Mouse (Mus musculus) Patski (cell line): ENCODE results near the gene Akap13. TPM values are rescaled to one million over a fixed set of nuclear protein-coding genes. Genes with fewer than 3 reads are reported as not detected.
A peak's percentile ranks its signal among the peaks of the same experiment; 100 is the strongest.

ENCODE experiments used
- ATAC-seq: fragments of 100-300 bp; one replicate; pipeline ENCODE4 v1.8.0; 2021
- CTCF ChIA-PET: fragments of 350-600 bp; sonication (Branson Sonifier 250); formaldehyde crosslinking; loops from one replicate; lab custom pipeline; 2022; ENCODE audit warnings: inconsistent platforms; lab: Charles Lee
- POLR2A ChIA-PET: fragments of 350-600 bp; sonication (Branson Sonifier 250); formaldehyde crosslinking; loops from one replicate; lab custom pipeline; 2022; ENCODE audit warnings: antibody characterized with exemption, inconsistent platforms; lab: Charles Lee
- DNase-seq: peaks from one replicate; pipeline ENCODE4 v3.0.0-alpha.2; 2011; ENCODE audit warnings: low read depth, low spot score
- H3K27me3 ChIP-seq: fragments of 371-371 bp; one replicate; pipeline ENCODE4 v1.5.1; 2021
- CTCF ChIP-seq: fragments of 100-300 bp; IDR thresholded peaks from one replicate; pipeline ENCODE4 v1.5.1; 2021
- in situ Hi-C: fragments of 300-500 bp; cut with MboI; formaldehyde crosslinking; loops from 3 replicates; pipeline ENCODE4 v1.11.1; 2018; ENCODE audit warnings: low pct_unique_long_range_greater_than_20kb, mixed read lengths
- polyA plus RNA-seq: library from polyadenylated mRNA; unstranded; gene quantifications from one replicate; pipeline ENCODE4 v1.2.3, GENCODE M21; 2021

Gene Akap13
- polyA plus RNA-seq = 17.3 TPM

- ChIA-PET POLR2A (interaction anchor here (0.8 to 1.0 kb wide), 2 partner anchors 18 to 43 kb away, joined by 3 read pairs; no protein-coding TSS in a partner anchor), CTCF (interaction anchor here (0.6 to 1.7 kb wide), 6 partner anchors 21 to 132 kb away, joined by 3 read pairs; no protein-coding TSS in a partner anchor)
- H3K27me3 ChIP-seq = no peaks in the 10 kb centered on the region
- ATAC-seq (peak; percentile 96), DNase-seq (peak; percentile 86)
- TF ChIP-seq CTCF = peak; percentile 50
- in situ Hi-C loops = loop anchor here (5.0 kb wide), 2 partner anchors 53 to 102 kb away; no protein-coding TSS in a partner anchor
Measured at GRCm38 (mm10) chr7:75455223-75456151, at the start of gene Akap13. Gene Akap13 (plus strand): TSS chr7:75455534.

GRCm38 (mm10) chr7:75410641-75411040 lies 44.7 kb upstream of the Akap13 start:
- DNase-seq (no peak), ATAC-seq (no peak)
- in situ Hi-C loops = no loop called here
- no peak for TF ChIP-seq CTCF
- ChIA-PET POLR2A (no interaction called here), CTCF (interaction anchor here (1.2 to 2.6 kb wide), 3 partner anchors 11 to 15 kb away, joined by 3 to 12 read pairs (median 4); no protein-coding TSS in a partner anchor)
- no peaks in the 10 kb centered on the region for H3K27me3 ChIP-seq

- ChIA-PET POLR2A (no interaction called here), CTCF (interaction anchor here (1.2 to 2.6 kb wide), 3 partner anchors 11 to 14 kb away, joined by 3 to 12 read pairs (median 4); no protein-coding TSS in a partner anchor)
- no peak for ATAC-seq
- TF ChIP-seq CTCF = no peak
- no peak for DNase-seq
- no peaks in the 10 kb centered on the region for H3K27me3 ChIP-seq
- in situ Hi-C loops = no loop called here
Measured at GRCm38 (mm10) chr7:75411226-75411625, 44.1 kb upstream of the Akap13 start.

GRCm38 (mm10) chr7:75412011-75412510 lies 43.3 kb upstream of the Akap13 start:
- POLR2A ChIA-PET = no interaction called here
- in situ Hi-C loops = no loop called here
- TF ChIP-seq CTCF = no peak
- DNase-seq (no peak), ATAC-seq (no peak)
- H3K27me3 ChIP-seq = no peaks in the 10 kb centered on the region
- CTCF ChIA-PET = interaction anchor here (1.4 kb wide), 1 partner anchor 10 kb away, joined by 3 read pairs; no protein-coding TSS in a partner anchor

GRCm38 (mm10) chr7:75412568-75412967 lies 42.8 kb upstream of the Akap13 start:
- DNase-seq (no peak), ATAC-seq (no peak)
- TF ChIP-seq CTCF = no peak
- ChIA-PET CTCF (no interaction called here), POLR2A (no interaction called here)
- H3K27me3 ChIP-seq = no peaks in the 10 kb centered on the region
- in situ Hi-C loops = no loop called here

GRCm38 (mm10) chr7:75413903-75414302 lies 41.4 kb upstream of the Akap13 start:
- ATAC-seq (no peak), DNase-seq (no peak)
- CTCF ChIA-PET = interaction anchor here (0.7 kb wide), 1 partner anchor 44 kb away, joined by 4 read pairs; no protein-coding TSS in a partner anchor
- TF ChIP-seq CTCF = no peak
- H3K27me3 ChIP-seq = no peaks in the 10 kb centered on the region
- in situ Hi-C loops = no loop called here
- POLR2A ChIA-PET = interaction anchor here (0.9 to 1.5 kb wide), 2 partner anchors 11 to 19 kb away, joined by 3 to 4 read pairs; no protein-coding TSS in a partner anchor

GRCm38 (mm10) chr7:75414316-75414715 lies 41.0 kb upstream of the Akap13 start:
- no peaks in the 10 kb centered on the region for H3K27me3 ChIP-seq
- ChIA-PET CTCF (interaction anchor here (0.7 to 2.0 kb wide), 2 partner anchors 12 to 44 kb away, joined by 4 to 7 read pairs; no protein-coding TSS in a partner anchor), POLR2A (interaction anchor here (0.9 to 1.5 kb wide), 3 partner anchors 11 to 57 kb away, joined by 3 to 4 read pairs (median 3); no protein-coding TSS in a partner anchor)
- ATAC-seq (no peak), DNase-seq (no peak)
- in situ Hi-C loops = no loop called here
- TF ChIP-seq CTCF = no peak

- H3K27me3 ChIP-seq = no peaks in the 10 kb centered on the region
- ATAC-seq (peak; percentile 78), DNase-seq (no peak)
- TF ChIP-seq CTCF = no peak
- ChIA-PET POLR2A (interaction anchor here (0.9 to 1.5 kb wide), 2 partner anchors 10 to 56 kb away, joined by 3 read pairs; no protein-coding TSS in a partner anchor), CTCF (interaction anchor here (1.0 to 2.0 kb wide), 4 partner anchors 13 to 141 kb away, joined by 3 to 7 read pairs (median 3); no protein-coding TSS in a partner anchor)
- in situ Hi-C loops = no loop called here
Measured at GRCm38 (mm10) chr7:75415166-75415881, 40.0 kb upstream of the Akap13 start.

GRCm38 (mm10) chr7:75415882-75416585 lies 39.3 kb upstream of the Akap13 start:
- in situ Hi-C loops = no loop called here

More at GRCm38 (mm10) chr7:75415882-75416585, 39.3 kb upstream of the Akap13 start:
- ChIA-PET CTCF (interaction anchor here (1.0 to 2.0 kb wide), 4 partner anchors 14 to 140 kb away, joined by 3 to 7 read pairs (median 3); no protein-coding TSS in a partner anchor), POLR2A (no interaction called here)
- no peaks in the 10 kb centered on the region for H3K27me3 ChIP-seq
- ATAC-seq (no peak), DNase-seq (no peak)
- no peak for TF ChIP-seq CTCF
